Comparison of ENCODE assay signal across 8 mouse cellular contexts in the genomic region with DNA sequence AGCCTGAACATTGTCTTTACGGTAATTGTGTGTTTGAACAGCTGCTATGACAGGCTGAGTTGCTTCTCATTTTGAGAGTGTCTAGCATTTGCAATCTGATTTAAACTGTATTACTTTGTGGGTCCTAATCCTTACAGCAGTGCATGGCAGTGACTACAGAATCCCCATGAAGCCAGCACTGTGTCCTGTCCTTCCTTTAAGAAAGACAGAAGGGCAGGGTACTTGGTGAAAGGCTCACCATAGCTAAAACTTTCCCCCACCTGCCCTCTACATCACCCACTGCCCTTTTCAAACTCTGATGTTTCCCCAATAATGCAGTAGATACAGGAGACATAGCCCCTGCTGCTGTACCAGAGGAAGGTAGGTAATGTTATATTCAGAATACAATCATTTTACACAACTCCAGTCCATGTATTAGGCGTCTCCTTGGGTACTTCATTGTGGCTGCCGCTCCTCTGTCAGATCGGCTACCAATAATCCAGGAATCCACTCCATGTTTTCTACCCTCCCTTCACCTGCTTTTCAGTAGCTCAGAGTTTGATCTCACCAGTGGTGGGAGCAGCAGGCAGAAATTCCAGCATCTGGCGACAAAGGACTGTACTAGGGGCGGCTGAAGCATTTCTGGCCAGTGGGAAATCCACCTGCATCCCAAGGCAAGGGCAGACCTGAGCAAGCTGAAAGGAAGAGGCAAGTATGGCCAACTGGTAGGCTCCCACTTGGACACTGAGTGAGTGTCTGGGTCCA.
DNase-seq lines count a peak whose midpoint lies in the region; ATAC-seq lines count a peak whose summit lies in the region.

No protein-coding gene starts in this region.

- H3K36me3 ChIP-seq in embryonic facial prominence, embryonic 14.5 days (ENCODE audit: control insufficient read depth, insufficient read depth, low read length), result no peaks in the 10 kb centered on the region
- no peaks in the 10 kb centered on the region for H3K36me3 ChIP-seq in midbrain, embryonic 14.5 days (ENCODE audit: control insufficient read depth, insufficient read depth, low read length)

- no peaks in the 10 kb centered on the region; the same call in 1 of the 2 replicates for H3K27me3 ChIP-seq in embryonic facial prominence, embryonic 14.5 days (replicated peaks; ENCODE audit: control insufficient read depth, insufficient read depth, low read length)
- no peaks in the 10 kb centered on the region for H3K27me3 ChIP-seq in midbrain, embryonic 14.5 days (ENCODE audit: control insufficient read depth, insufficient read depth, low read length)

- peak; percentile 14 for DNase-seq in urinary bladder, postnatal 25 days (ENCODE audit: low spot score)
- DNase-seq in urinary bladder, adult 18-20 months (ENCODE audit: low spot score in 2 of 2), result no peak
- peak; percentile 92 for DNase-seq in embryonic facial prominence, embryonic 14.5 days (ENCODE audit: low spot score)
- peak; percentile 96 for DNase-seq in hindlimb bud, embryonic 11.5 days (ENCODE audit: extremely low spot score, low read depth, low spot score)
- DNase-seq in left cerebral cortex, postnatal 25 days (ENCODE audit: low spot score in 2 of 2), result peak; percentile 64 to 69
- peak; percentile 95 for DNase-seq in midbrain, embryonic 14.5 days
- DNase-seq in telencephalon, adult 2 months (ENCODE audit: low read depth, low spot score), result peak; percentile 88
- no peak for DNase-seq in adrenal gland, adult 8-10 months

- peaks cover 14% of the 10 kb centered on the region; the same call in 1 of the 2 replicates for H3K4me1 ChIP-seq in embryonic facial prominence, embryonic 14.5 days (ENCODE audit: control insufficient read depth, insufficient read depth, low read length)
- peaks cover 25% of the 10 kb centered on the region for H3K4me1 ChIP-seq in midbrain, embryonic 14.5 days (ENCODE audit: control insufficient read depth, insufficient read depth, low read length)

- ATAC-seq in embryonic facial prominence, embryonic 14.5 days (ENCODE audit: low read depth), result peak; percentile 75
- ATAC-seq in midbrain, embryonic 14.5 days (ENCODE audit: low FRiP score, low TSS enrichment), result peak; percentile 82

- H3K4me3 ChIP-seq in embryonic facial prominence, embryonic 14.5 days (ENCODE audit: low read depth, low read length), result peak overlapping the region; percentile 14; the same call in 1 of the 2 replicates
- peak overlapping the region; percentile 44 for H3K4me3 ChIP-seq in midbrain, embryonic 14.5 days (replicated peaks; ENCODE audit: low read depth, low read length)

- H3K4me2 ChIP-seq in embryonic facial prominence, embryonic 14.5 days (ENCODE audit: low read depth, low read length), result peak overlapping the region; percentile 39
- H3K4me2 ChIP-seq in midbrain, embryonic 14.5 days (ENCODE audit: low read length), result peak overlapping the region; percentile 63

- no peak overlapping the region for H3K9ac ChIP-seq in embryonic facial prominence, embryonic 14.5 days (ENCODE audit: low read depth, low read length)
- peak overlapping the region; percentile 55 for H3K9ac ChIP-seq in midbrain, embryonic 14.5 days (replicated peaks; ENCODE audit: low read length)

- intact Hi-C loops in left cerebral cortex, postnatal 25 days (cut with DNase I), result no loop called here

- 15% methylated on average over 6 of the region's 6 CpGs for WGBS in embryonic facial prominence, embryonic 14.5 days
- WGBS in midbrain, embryonic 14.5 days, result 14% methylated on average over 6 of the region's 6 CpGs

- H3K27ac ChIP-seq in embryonic facial prominence, embryonic 14.5 days (replicated peaks; ENCODE audit: low read depth, low read length), result no peak overlapping the region
- peak overlapping the region; percentile 68 for H3K27ac ChIP-seq in midbrain, embryonic 14.5 days (replicated peaks; ENCODE audit: low read depth, low read length)

- no peaks in the 10 kb centered on the region for H3K9me3 ChIP-seq in embryonic facial prominence, embryonic 14.5 days (ENCODE audit: control insufficient read depth, low read length)
- H3K9me3 ChIP-seq in midbrain, embryonic 14.5 days (ENCODE audit: control insufficient read depth, low read length), result no peaks in the 10 kb centered on the region

Comparison
In these comparisons a context has a peak if more than half of its experiments do, and no peak if none do; other contexts are left out.
1. DNase-seq: peak in urinary bladder, postnatal 25 days (single experiment), embryonic facial prominence, embryonic 14.5 days (single experiment), hindlimb bud, embryonic 11.5 days (single experiment), left cerebral cortex, postnatal 25 days (2 of 2), midbrain, embryonic 14.5 days (single experiment) and telencephalon, adult 2 months (single experiment); none in urinary bladder, adult 18-20 months (0 of 2) and adrenal gland, adult 8-10 months (single experiment).